Mouse (Mus musculus) gastrocnemius, adult 2 months (tissue): ENCODE results near the gene Fam131c. TPM values are rescaled to one million over a fixed set of nuclear protein-coding genes. Genes with fewer than 3 reads are reported as not detected.

ENCODE experiments used
- DNase-seq: peaks from one replicate; pipeline ENCODE4 v3.0.0; 2022
- H3K27ac ChIP-seq: fragments of 200-600 bp; 2 replicates; pipeline ENCODE4 v1.8.1; 2022; ENCODE audit warnings: mild to moderate bottlenecking
- H3K4me3 ChIP-seq: fragments of 200-600 bp; 2 replicates; pipeline ENCODE4 v1.8.1; 2022; ENCODE audit warnings: mild to moderate bottlenecking, moderate library complexity
- CTCF ChIP-seq: fragments of 200-600 bp; IDR thresholded peaks from 2 replicates; pipeline ENCODE4 v1.8.1; 2022; ENCODE audit warnings: antibody characterized with exemption, mild to moderate bottlenecking, moderate library complexity
- intact Hi-C: fragments of 180-260 bp; cut with DNase I; formaldehyde crosslinking; loops from one replicate; pipeline ENCODE4 v1.15.1; 2025
- total RNA-seq, 2 experiments: library from RNA; stranded (reverse); gene quantifications; 2 replicates each; pipeline ENCODE4 v1.2.3; 2021

Fam131c gene
- total RNA-seq, 2 experiments from 2014 or later: 0.20 TPM; not detected in 1

DNA sequence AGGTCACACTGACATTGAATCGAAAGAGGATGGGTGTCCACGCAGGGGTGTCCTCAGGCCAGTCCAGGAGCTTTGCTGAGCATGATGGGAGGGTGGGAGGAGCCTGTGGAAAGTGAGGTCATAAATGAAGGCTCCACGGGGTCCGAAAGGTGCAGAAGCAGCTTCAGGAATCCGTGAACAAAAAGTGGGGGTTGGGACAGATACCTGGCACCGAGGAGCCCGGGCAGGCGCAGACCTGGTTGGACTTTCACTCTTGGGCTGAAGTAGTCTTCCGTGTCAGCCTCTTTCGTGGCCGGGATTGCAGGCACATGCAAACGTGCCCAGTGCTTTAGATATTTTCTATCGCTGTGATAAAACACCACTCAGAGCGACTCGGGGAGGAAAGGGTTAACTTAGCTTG is 32.2 kb downstream of the Fam131c start:
- H3K27ac ChIP-seq: no peak overlapping the region
- intact Hi-C loops: no loop called here
- H3K4me3 ChIP-seq: no peak overlapping the region
- no peak for DNase-seq
- no peak for TF ChIP-seq CTCF

DNA sequence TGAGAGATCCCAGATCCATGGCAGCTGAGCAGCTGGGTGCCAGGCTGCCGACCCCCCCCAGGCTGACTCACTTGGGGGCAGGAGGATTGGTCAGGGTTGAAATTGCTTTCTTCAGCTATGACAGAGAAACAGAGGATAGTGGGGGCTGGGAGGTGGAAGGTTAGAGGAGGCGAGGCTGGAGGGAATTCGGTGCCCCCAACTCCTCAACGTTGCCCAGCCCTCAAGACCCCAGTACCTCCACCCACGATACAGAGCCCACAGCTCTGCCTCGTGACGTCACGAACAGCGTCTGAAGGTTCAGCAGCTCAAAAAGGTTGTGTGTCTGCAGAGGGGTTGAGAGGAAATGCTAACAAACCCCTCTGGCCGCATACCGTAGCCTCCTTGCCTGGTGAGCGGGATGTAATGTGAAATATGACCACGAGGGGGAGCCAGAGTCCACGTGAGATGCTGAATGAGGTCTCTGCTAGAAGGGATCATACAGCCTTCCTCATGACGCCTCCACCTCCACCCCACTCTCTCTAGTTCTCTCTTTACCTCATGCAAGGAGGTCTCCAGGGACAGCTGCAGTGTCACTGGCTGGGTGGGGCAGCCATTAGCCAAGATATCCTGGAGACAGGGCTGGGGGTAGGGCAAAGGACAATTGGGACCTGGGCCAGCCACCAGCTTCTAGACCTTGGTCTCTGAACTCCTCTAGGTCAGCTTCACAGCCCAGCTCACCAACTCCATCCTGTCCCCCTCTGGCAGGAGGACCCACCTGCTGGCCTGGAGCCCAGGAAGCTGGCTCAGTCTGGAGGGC is 36.7 kb downstream of the Fam131c start:
- no peak overlapping the region for H3K27ac ChIP-seq
- peak; percentile 97 for TF ChIP-seq CTCF
- DNase-seq: peak; percentile 88
- no peak overlapping the region for H3K4me3 ChIP-seq
- intact Hi-C loops: loop anchor here (1.0 kb wide), 1 partner anchor 171 kb away; no protein-coding TSS in a partner anchor

DNA sequence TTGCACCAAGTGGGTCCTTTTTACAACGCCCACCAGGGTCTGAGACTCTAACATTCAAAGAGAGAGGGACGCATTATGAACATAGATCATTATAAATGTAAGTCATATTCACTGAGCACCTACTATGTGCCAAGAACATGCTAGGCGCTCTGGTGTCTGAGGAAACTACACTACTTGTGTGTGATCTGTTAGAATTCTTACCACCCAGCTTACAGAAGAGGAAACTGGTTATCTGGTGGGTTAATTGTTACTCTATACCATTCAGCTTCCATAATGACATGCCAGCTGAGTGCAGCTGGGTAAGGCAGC is 37.2 kb downstream of the Fam131c start:
- H3K4me3 ChIP-seq: no peak overlapping the region
- TF ChIP-seq CTCF: no peak
- DNase-seq: no peak
- intact Hi-C loops: no loop called here
- H3K27ac ChIP-seq: no peak overlapping the region

DNA sequence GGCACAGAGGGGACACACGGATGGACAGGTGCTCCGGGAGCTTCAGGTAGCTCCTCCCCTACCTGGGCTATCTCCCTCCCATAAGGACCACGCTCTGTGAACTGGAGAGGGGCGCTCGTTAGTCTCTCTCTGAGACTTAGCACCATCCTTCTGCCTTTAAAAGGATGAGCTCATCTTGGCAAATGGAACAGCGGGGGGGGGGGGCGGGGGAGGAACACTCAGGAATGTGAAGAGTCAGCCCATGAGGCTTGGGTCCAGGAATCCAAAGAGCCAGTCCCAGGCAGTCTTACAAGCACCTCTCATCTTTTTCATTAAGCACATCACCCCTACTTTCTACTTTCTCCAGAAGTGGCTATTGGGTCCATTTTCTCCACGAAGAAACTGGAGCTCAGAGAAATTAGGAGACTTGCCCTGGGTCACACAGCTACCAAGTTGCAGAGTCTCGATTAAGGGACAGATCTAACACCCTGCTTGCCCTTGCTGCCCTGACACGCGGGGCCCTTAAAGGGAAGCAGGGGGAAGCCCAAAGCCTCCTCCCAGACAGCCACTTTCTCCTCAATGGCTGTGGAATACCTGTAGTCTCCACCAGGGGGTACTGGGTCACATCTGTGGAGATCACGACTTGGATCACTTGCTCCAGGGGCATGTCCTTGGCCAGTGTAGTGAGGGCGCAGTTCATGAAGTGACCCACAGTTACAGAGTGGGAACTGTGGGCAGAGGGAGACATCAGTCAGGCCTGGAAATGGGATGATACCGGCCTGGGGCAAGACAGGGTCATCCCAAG is 38.7 kb downstream of the Fam131c start:
- peak; percentile 69 for DNase-seq
- Histone ChIP-seq H3K27ac (peak overlapping the region; percentile 68), H3K4me3 (no peak overlapping the region)
- intact Hi-C loops: loop anchor here (1.0 kb wide), 1 partner anchor 24 kb away; no protein-coding TSS in a partner anchor
- peak; percentile 80 for TF ChIP-seq CTCF

DNA sequence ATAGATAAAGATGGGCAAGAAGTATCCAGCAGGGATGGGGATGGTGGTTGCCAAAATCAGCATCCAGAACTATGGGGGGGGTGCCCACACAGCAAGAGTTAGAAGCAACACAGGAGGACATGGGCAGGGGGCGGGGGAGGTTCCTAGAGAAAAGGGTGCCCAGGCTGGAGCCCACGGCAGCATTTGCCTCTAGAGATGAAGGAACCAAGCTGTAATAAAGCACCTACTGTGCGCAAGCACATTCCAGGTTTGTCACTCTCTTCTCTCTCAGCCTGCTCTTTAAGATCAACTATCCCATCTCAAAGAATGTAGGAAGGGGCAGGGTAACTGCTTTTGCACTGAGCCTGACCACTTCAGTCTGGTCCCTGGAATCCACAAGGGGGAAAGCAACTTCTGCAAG is 40.6 kb downstream of the Fam131c start:
- DNase-seq: no peak
- intact Hi-C loops: no loop called here
- Histone ChIP-seq H3K4me3 (no peak overlapping the region), H3K27ac (no peak overlapping the region)
- TF ChIP-seq CTCF: no peak

DNA sequence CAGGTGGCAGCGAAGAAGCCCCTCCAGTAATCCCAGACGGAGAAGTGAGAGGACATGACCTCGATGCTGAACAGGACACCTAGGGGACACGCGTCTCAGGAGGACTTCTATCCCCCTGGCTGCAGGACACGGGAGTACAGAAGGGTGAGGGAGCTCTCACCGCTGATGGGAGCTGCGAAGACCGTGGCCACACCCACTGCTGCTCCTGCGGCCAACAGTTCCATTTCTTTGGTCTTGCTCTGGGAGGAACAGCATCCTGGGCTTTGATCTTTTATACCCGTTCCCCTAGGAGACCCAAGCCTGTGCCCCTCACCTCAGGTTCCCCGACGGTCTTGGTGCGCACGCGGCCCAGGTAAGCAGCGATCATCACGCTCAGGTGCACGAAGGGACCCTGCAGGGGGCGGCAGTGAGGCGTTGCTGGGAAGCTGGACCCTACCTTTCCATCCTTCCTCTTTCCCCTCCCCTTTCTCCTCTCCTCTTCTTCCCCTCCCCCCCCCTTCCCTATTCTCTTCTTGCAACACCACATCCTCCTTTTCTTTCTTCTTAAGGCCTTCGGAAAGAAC is 43.5 kb downstream of the Fam131c start:
- H3K4me3 ChIP-seq: no peak overlapping the region
- DNase-seq: no peak
- H3K27ac ChIP-seq: no peak overlapping the region
- peak; percentile 52 for TF ChIP-seq CTCF
- intact Hi-C loops: no loop called here

DNA sequence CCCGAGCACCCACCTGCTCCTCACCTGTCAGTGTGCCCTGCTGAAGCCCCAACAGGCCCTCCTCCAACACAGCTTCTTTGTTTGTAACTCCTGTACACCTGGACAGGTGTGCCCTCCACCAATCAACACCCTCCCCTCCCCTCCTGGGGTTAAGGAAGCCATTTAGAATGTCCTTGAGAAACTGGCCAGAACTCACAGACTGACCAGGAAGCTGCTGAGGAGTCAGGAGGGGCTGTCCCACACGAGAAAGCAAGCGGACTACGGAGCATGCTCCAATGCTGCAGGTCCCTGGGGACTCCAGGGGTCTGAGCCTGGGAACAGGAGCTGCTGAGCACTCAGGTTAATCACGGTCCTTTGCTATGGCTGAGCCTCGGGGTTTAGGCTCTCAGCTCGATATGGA is 47.9 kb downstream of the Fam131c start, which contains the start of gene Clcnkb:
Gene Clcnkb (minus strand): TSS at position 91 of the 400 bp plus-strand sequence.
- TF ChIP-seq CTCF: no peak
- Histone ChIP-seq H3K4me3 (no peak within 1 kb of the TSS), H3K27ac (no peak within 1 kb of the TSS)
- intact Hi-C loops: no loop called here
- DNase-seq: no peak

DNA sequence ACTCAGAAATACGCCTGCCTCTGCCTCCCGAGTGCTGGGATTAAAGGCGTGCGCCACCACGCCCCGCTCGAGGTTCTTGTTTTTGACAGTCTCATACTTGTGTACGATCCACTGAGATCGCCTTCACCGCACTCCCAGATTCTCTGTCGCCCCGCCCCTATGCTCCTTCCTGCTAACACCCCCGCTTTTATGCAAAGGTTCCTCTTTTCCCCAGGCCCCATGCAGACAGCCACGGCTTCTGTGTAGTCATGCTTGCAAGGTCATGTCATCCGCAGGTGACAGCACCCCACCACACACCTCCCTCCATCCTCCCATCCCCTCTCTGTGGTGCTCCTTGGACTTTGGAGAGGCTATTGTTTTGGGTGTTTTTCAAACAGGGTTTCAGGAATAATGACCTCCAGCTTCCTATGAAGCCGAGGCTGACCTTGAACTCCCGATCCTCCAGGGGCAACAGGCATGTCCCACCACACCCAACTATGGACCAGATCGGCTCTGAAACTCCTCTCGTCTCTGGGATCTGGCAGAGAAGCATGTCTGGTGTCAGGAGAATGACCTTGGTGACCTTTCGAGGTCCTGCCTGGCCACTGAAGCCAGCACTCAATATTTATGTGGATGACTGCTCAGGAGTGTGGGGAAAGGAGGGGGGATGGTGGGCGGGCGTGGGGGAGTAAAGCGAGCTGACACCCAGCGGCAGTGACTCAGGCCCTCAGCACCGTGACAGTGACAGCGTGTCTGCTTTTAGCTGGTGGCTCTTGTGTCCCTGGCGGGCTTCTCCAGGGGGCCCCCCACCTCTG is 51.6 kb downstream of the Fam131c start:
- TF ChIP-seq CTCF: no peak
- intact Hi-C loops: no loop called here
- peak; percentile 61 for DNase-seq
- Histone ChIP-seq H3K4me3 (no peak overlapping the region), H3K27ac (peak overlapping the region; percentile 92)

DNA sequence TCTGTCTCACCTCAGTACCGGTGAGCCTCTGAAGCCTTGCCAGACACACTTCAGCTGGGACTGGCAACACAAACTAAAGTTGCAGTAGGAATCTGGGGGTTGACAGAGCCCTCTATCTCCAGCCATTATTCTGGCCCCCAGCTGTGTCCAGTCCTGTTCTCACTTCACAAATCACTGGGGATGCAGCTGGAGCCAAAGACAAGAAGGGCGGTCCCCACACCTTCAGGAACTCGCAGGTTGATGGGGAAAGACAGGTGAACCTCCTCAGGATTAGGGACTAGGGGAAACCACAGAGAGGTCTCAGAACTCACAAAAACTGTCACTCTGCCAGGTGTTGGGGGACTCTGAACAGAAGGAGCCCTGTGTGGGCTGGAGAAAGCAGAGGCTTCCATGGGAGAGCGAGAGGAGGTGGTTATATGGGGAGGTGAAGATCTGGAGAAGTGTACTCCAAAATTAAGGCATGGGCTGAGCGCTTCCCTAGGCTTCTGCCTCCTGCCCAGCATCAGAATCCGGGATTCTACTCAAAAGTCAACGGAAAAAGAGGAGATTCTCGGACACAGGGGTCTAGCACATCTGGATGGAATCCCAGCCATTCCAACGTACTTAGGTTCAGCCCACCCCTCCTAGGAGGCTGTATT is 52.3 kb downstream of the Fam131c start, which contains the start of gene Hspb7:
Gene Hspb7 (plus strand): TSS at position 588 of the 638 bp plus-strand sequence.
- intact Hi-C loops: no loop called here
- TF ChIP-seq CTCF: no peak
- Histone ChIP-seq H3K4me3 (peak within 1 kb of the TSS; percentile 75), H3K27ac (peak within 1 kb of the TSS; percentile 92)
- DNase-seq: no peak

DNA sequence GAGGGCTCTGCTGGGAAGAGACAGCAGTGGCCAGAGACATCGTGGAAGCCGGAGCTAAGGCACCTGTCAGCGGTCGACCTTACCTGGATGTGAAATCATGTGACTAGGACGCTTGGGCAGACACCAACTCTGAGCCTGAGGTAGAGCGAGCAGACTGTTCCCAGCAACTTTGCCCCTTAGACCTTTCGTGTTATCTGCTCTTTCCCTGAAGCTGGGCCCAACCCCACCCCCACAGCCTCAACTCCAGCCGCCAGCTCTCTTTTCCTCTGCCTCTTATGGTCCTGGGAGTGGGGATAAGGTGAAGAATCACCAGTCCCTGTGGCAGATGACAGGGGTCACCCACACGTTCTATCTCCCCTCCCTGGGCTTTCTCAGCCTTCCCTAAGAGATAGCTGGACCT is 52.9 kb downstream of the Fam131c start:
- Histone ChIP-seq H3K27ac (peak overlapping the region; percentile 92), H3K4me3 (peak overlapping the region; percentile 75)
- intact Hi-C loops: no loop called here
- TF ChIP-seq CTCF: no peak
- no peak for DNase-seq

DNA sequence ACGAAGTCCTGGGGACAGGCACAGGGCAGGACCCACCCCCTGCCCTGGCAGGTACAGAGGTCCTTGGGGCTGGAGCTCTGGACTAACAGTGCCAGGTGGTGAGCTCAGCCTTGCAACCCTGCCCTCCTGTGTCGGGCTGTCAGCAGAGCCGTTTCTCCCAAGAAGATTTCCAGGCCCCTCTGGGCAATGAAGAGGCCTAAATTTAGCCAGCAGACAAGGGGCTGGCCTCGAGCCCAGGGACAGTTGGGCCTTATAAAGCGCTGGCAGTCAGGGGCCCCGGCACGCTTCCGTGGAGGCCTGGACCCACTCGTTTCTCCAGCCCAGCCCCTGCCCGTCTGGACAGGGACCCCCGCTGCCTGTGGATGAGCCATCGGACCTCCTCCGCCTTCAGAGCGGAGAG is 53.4 kb downstream of the Fam131c start:
- Histone ChIP-seq H3K4me3 (peak overlapping the region; percentile 75), H3K27ac (peak overlapping the region; percentile 92)
- intact Hi-C loops: no loop called here
- DNase-seq: peak; percentile 89
- TF ChIP-seq CTCF: peak; percentile 16; the same call in 1 of the 2 replicates

DNA sequence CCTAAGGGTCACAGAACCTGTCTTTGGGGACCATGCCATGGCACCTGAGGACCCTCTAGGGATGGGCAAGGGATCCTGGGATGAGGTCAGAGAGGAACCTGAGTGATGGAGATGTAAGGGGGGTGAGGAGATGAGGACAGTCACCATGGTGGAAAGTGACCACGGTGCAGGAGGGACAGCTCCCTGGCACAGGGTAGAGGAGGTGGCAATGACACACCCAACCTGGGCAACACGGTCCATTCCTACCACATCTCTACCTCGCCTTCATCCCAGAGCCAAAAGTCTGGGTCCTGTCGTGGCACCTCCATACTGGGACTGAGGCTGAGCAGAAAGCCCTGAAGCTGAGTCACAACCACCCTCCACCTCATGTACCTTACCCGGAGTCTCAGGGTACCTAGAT is 54.8 kb downstream of the Fam131c start:
- intact Hi-C loops: no loop called here
- DNase-seq: no peak
- peak overlapping the region; percentile 75 for H3K4me3 ChIP-seq
- no peak for TF ChIP-seq CTCF
- H3K27ac ChIP-seq: peak overlapping the region; percentile 92
